Mouse (Mus musculus) effector memory CD4-positive, alpha-beta T cell, adult 7 months (primary cell): Measurements from ENCODE around the gene St3gal2. TPM values are rescaled to one million over a fixed set of nuclear protein-coding genes. Genes with fewer than 3 reads are reported as not detected.

ENCODE experiments used
- polyA plus RNA-seq: library from polyadenylated mRNA; unstranded; fragments of 100-300 nt; shearing (Covaris generic); gene quantifications from one replicate; pipeline ENCODE4 v1.2.1, GENCODE M21; 2017

St3gal2 gene
- polyA plus RNA-seq, result 7.0 TPM

DNA sequence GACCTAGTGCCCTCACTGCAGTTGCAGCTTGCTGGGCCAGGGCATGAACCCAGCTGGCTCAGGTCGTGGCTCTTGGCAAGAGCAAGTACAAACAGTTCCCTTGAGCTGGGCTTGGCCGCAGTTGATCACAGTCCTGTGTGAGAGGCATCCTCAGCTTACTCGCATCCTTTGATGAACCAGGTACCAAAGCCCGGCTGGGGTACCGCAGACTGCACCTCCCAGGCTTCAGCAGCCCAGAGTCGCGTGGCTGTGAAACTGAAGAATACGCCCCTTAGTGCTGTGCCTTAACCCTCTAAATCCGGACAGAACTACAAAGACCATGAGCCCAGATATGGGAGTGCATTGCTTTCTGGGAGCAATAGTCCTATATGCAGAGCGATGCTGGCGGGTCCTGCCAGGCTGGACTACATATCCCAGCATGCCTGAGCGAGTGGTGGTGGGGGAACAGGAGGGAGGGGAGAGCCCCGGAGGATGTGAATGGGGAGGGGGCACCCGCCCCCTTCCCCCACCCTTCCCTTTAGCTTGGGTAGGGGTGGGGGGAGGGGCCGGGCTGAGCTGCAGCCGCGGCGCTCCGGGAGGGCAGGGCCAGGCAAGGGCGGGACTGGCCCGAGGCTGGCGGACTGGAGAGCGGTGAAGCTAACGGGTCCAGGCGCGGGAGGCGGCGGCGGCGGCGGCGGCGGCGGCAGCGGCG lies at the start of gene St3gal2:
St3gal2 (plus strand) TSS at position 582 of the 691 bp plus-strand sequence.

DNA sequence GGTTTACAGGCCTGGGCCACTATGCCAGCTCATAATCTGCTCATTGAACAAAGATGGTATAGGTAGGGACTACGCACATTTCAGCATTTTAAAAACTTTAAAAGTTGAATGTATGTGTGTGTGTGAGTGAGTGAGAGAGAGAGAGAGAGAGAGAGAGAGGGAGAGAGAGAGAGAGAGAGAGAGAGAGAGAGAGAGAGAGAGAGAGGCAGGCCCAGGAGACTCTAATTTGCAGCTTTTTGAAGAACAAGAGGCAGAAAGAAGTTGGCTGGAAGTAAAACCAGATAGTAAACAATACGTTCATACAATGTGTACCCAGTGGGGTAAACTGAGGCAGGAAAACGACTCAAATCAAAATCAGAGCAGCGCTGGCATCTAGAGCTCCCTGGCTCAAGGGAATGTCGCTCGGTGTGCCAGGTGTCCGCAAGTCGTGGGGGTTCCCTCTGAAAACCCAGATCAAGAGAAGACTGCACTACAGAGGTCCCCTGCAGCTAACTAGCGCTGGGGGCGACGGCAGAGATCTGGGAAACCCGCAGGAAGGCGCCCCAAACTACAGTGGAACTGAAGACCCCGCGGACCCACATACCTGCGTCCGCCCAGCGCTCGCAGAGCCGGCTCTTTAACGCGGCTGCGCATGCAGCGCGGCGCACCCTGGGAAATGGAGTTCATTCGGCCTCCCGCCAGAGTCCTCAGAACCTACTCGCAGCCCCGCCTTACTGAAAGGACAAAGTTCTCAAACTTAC lies 17.7 kb upstream of the St3gal2 start, which contains the start of gene Fuk:
Fuk (minus strand) TSS at position 650 of the 740 bp plus-strand sequence.

DNA sequence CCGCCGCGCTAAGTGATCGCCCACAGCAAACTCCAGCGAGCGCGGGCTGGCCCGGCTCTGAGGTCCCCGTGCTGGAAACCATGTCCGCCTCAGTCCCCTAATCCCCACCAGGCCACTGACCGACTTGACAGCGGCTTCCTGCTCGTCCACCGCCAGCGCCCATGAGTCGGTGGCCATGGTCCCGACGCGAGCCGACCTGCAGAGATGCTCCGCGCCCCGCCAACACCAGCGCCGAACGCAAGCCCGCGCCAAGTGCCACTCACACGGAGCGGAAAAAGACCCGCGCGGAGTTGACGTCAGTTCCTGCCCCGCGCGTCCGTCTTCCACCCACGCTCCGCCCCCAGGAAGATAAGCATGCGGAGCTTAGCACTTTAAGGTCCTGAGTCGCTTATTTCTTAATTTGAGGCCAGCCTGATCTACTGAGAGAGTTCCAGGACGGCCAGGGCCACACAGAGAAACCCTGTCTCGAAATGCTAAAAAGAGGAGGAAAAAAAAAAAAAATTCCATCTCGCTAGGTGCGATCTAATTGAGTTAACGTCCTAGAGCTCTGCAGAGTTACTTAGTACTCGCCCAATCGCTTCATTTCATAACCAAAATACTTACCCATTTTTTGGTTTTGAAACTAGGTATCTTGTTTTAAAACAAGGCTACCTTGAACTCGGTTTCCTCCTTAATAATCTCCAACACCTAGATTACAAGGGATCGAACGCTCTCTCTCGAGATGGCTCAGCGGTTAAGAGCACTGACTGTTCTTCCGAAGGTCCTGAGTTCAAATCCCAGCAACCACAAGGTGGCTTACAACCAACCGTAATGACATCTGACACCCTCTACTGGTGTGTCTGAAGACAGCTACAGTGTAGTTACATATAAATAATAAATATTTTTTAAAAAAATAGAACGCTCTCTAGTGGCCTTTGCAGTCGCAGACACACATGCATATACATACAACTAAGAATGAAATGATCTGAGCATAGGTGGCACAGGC lies 78.1 kb downstream of the St3gal2 start, which contains the start of gene Ddx19a:
Ddx19a (minus strand) TSS at position 254 of the 985 bp plus-strand sequence.

Other genes with a start within 250 kb of the St3gal2 start
- 0.35 TPM for gene Mtss1l, start 198.4 kb upstream of the St3gal2 start, polyA plus RNA-seq
- gene Il34, start 114.0 kb upstream of the St3gal2 start, polyA plus RNA-seq, result not detected
- 51.9 TPM for gene Cog4, start 73.3 kb upstream of the St3gal2 start, polyA plus RNA-seq
- gene Sf3b3, start 73.1 kb upstream of the St3gal2 start, polyA plus RNA-seq, result 145 TPM
- 5.9 TPM for gene Fuk, start 17.4 kb upstream of the St3gal2 start, polyA plus RNA-seq
- gene Ddx19a, start 77.9 kb downstream of the St3gal2 start, polyA plus RNA-seq, result 15.4 TPM
- gene Ddx19b, start 111.8 kb downstream of the St3gal2 start, polyA plus RNA-seq, result 17.0 TPM
- gene Aars, start 113.2 kb downstream of the St3gal2 start, polyA plus RNA-seq, result 46.6 TPM
- gene Exosc6, start 136.4 kb downstream of the St3gal2 start, polyA plus RNA-seq, result 21.2 TPM
- not detected for gene Clec18a, start 172.5 kb downstream of the St3gal2 start, polyA plus RNA-seq
- 18.8 TPM for gene Pdpr, start 174.7 kb downstream of the St3gal2 start, polyA plus RNA-seq